Mouse (Mus musculus) cerebral cortex, adult 2 months (tissue): ENCODE measurements around the gene Usp12.

Experiments
- WGBS: fragments of 180-500 bp; shearing (Covaris S2); methylation state at CpG from one replicate; pipeline ENCODE4 v1.1.7; 2018; 5-methylcytosine and 5-hydroxymethylcytosine counted together

Usp12 gene

DNA sequence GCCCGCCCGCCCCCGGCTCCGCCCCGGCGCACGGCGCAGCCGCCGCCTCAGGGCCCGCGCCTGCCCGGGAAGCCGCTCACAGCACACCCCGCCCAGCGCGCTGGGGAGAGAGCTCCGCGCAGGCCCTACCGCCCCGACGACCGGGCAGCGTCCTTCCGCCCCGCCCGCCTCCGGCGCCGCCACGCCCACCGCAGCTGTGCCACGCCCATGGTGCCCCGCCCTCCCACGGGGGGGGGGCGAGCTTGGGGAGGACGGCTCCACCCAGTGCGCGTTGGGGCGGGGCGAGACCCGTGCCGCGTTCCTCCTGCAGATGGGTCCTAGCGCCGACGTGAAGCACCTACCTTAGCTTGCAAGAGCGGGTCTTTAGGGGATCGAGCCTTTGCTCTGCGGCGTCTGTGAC, at the start of gene Usp12:
TSS of gene Usp12 (minus strand) at position 154 of the 400 bp plus-strand sequence.
- 2% methylated on average over 49 of the region's 51 CpGs for WGBS

DNA sequence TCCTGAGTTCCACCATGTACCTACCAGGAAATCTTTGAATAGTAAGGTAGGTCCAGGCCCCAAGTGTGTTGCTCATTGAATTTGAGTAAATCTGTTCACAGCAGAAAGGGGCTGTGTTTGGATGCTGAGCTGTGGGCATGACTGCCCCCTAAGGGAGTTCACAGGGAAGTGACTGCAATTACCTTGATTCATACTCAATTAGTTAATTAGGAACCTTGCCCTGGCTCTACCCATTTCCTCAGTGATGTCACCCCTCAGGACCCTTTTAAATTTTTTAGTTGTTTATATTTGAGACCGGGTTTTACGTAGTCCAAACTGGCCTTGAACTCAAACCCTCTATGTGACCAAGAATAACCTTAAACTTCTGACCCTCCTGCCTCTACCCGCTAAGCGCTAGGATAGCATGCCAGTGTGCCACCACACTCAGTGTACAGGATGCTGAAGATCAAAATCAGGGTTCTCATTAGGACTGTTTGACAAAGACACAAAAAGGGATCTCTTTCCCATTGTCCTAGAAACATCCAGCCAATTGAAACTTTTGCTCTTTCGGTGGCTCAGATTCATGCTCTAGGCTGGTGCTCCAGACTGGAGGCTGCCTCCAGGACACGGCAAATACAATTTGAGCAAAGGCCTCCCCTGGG, 49.6 kb upstream of the Usp12 start:
- 21% methylated on average over 6 of the region's 6 CpGs for WGBS

DNA sequence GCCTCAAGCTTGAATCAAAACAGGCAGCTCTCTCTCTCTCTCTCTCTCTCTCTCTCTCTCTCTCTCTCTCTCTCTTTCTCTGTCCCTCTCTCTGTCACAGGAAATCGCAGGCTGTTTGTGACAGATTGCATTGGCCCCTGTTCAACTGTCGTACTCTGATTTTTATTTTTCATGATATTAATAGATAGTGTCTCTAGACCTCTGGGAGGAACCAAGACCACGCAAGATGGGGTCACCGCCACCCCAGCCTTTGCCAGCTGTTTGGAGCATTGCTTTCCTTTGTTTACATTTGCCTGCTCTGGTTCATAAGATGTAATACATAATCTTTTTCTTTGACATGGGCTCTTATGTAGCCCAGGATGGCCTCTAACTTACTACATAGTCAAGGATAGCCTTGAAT, 47.2 kb upstream of the Usp12 start:
- WGBS, result 70% methylated on average over 4 of the region's 4 CpGs

DNA sequence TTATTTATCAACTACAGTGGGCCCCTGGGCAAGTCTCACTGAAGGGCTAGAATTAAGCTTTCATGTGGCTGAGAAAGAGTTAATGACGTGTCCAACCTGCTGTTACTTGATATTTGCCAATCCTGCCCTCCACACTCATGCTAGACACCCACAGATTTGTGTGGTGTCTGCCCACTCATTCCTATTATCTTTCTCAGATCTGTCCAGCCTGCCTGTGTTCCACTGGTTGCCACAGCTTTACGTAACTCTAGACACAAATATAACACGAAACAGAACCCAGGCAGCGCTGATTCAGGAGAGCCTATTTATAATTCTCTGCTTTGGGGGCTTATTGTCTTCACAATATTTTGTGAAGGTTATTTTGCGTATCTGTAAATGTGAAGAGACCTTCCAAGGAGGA, 46.5 kb upstream of the Usp12 start:
- whole genome bisulfite sequencing, result 57% methylated on average over 5 of the region's 5 CpGs

DNA sequence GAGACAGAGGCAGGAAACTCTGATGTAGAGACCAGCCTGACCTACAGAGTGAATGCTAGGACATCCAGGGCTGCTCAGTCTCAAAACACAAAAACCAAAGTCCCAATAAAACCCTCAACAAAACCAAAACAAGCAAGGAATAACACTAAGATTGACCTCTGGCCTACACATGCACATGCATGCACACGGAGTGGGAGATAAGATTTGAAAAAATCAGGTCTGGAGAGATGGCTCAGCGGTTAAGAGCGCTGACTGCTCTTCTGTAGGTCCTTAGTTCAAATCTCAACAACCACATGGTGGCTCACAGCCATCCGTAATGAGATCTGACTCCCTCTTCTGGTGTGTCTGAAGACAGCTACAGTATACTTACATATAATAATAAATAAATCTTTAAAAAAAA, 45.6 kb upstream of the Usp12 start:
- WGBS, result 85% methylated on average over 4 of the region's 4 CpGs

DNA sequence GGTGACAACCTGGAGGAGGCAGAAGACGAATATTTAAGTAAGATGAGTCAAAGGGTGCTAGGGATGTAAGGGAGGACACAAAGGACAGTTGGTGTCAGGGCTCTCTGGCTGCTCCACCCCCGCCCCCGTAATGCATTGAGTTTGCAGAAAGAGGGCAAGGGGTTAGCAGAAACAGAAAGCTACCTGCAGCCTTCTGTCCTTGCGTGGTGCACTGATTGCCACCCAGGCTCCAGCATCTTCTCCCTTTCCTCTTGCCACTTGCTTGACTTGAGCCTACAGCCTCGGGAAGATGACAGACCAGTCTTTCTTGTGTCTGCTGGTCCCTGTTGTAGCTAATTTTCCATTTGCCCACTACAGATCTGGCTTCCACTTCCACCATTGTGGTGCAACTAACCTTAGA, 45.0 kb upstream of the Usp12 start:
- 71% methylated on average over 5 of the region's 5 CpGs for whole genome bisulfite sequencing

DNA sequence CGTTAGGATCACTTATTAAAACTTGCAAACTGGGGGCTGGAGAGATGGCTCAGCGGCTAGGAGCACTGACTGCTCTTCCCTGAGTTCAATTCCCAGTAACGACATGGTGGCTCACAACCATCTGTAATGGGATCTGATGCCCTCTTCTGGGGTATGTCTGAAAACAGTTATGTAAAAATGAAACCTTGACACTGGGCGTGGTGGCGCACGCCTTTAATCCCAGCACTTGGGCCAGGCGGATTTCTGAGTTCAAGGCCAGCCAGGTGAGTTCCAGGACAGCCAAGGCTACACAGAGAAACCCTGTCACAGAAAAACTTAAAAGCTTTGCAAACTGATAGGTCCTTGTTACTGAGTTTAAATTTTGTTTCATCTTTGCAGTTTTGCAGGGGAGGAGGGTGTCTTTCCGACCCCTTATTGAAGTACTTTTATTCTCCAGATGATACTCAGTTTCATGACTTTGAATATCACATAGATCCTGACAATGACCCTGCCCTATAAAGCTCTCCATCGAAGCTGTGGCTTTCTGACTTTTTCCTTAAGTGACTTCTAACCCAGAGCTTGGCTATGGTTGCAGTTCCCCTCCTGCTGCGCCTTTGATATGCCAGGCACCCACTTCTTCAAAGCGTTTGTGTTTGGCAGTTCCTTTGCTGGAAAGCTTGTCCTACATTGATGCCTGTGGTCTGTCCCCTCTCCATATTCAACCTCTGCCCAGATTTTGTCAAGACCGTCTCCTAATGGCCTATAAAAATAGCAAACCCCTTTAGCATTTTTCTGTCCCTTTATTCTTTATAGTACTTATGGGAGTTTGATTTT, 44.2 kb upstream of the Usp12 start:
- 55% methylated on average over 12 of the region's 12 CpGs for WGBS

DNA sequence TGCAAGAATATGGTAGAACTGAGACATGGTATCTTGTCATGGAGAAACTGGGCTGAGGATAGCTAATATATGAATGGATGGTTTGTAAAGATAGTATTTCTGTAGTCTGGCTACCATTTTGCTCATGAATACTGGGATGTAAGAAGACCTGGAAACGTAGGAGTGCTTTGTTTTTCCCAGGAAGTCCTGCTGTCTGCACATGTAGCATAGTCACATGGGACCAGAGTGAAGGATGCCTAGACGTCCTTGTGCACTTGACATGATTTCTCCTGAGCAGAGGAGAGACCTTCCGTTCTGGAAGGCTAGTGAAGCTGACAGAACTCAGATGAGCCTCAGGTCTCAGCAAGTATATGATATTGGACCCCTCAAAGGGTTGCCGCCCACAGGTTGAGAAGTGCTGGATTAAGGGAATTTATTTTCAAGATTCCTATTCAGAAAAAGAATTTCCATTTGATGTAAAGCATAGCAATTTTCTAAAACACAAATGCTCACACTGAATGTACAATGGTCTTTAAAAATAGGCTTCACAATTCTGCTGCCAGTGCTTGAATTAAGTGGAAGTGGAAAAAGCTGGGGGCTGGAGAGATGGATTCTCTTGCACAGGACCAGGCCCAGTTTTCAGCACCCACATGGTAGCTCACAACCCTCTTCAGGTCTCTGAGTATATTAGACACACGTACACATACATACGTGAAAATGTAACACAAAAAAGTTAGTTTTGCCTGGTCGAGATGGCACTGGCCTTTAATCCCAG, 43.3 kb upstream of the Usp12 start:
- 39% methylated on average over 7 of the region's 7 CpGs for WGBS

DNA sequence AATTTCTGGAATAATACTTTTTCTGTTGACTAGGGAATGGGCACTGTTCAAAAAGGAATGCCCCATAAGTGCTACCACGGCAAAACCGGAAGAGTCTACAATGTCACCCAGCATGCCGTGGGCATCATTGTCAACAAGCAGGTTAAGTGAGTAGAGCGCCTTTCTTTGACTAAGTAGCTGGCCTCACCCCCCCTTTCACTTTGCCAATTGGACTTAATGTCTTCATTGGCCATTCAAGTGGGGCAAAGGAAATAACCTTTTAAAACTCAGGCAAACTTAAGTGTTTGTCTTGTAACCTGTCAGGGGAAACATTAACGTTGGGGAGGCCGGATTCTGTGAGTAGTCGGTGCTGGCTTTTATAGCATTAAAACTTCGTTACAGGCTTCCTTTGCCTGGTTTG, 40.2 kb upstream of the Usp12 start:
- 76% methylated on average over 8 of the region's 8 CpGs for WGBS

DNA sequence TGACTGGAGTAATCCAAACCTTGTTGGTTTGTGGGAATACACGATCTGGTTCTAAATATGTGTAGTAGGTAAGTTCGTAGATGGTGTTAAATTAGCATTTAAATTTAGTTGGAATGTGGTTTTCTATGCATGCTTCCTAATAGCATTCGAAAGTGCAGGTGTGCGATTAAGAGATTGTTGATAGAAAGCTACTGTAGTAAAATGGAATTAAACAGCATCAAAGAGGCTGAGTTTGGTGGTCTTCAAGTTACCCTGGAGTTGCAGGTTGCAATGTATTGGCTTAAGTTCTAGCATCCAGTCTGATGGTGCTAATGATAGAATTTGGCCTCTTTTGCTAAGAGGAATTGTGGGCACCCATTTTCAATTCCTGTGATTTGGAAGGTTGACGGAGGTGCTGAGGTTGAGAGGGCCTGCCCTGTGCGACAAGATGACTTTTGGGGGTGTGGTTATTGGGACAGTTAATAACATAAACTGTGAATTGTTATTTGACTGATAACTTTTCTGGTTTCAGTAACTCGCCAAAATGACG, 38.9 kb upstream of the Usp12 start:
- 22% methylated on average over 8 of the region's 8 CpGs for WGBS

DNA sequence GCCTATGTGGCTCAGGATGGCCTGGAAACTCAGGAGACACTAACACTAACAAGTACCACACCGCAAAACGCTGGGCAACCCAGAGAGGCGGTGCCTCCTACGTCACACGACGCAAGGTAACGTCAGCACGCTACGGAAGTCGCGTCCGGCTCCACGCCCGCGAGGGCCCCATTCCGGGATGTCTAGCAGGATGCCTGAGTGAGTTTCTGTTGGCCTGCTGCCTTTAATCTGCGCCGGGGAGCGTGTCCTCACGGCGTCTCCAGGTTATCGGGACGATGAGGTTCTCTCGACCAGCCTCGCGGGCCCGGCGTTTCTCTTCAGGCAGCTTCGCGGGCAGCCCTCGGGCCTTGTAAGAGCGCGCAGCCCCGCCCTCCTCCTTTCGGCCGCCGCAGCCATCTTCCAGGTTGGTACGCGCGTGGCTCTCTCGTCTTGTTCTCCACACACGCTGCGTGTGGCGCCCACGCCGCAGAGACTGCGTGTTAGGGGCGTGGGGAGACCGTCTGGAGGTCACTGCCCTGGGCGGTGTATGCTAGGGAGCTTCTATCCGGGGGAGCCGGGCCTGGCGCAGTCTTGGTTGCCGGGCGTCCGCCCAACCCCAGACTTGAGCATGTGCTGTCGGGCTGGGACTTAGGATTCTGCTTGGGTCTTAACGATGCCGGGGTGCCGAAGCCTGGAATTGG, 38.1 kb upstream of the Usp12 start, which contains the start of gene Rpl21:
TSS of gene Rpl21 (plus strand) at position 122 of the 680 bp plus-strand sequence.
- under 1% methylated on average over 60 of the region's 60 CpGs for WGBS

DNA sequence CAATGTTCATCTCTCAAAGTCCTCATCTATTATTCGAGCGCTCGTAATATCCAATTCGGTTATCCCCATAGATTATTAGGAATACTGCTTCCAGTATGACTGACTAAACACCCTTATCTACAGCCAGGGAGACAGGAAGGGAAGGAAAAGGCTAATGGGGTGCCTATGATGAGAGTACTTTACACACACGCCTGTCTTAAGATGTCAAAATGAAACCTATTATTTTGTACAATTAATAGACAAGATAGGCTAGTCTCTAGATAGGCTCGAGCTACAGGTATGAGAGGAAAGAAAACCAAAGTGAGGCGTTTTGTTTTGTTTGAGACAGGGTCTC, 37.6 kb upstream of the Usp12 start:
- WGBS, result 44% methylated on average over 7 of the region's 7 CpGs

DNA sequence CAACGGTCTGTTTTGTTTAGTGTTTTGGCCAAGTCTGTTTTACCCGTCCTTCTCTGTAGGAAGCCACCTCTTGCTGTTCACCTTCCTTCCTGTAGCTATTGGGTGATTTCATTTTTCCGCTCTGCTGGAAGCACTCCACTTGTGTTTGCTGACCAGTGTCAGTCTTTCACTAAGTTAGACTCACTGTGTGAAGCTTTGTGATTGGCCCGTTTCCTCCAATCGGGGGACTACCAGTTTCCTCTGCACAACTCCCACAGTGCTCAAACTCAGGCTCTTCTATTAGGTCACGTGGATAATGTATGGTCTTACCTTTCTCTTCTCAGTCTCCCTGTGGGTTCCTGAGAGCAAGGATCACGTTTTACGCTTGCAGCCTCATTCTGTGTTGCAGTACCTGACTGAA, 34.7 kb upstream of the Usp12 start:
- 55% methylated on average over 8 of the region's 8 CpGs for WGBS

DNA sequence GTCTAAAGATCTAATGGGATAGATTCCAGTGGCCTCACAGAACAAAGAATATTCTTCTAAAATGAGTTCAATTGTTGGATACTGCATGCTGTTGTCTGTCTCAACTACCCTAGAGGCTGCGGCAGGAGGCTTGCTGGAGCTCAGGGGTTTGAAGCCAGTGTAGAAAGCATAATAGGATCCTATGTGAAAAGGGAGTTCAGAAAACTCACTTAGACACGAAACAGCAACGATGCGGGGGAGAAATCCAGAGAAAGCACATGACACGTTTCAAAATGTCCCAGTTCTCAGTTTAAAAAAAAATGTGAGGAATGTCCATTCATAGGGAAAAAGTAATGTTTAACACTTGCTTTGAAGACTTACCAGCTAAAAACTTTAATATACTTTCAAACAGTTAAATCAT, 28.2 kb upstream of the Usp12 start:
- 57% methylated on average over 5 of the region's 5 CpGs for WGBS

DNA sequence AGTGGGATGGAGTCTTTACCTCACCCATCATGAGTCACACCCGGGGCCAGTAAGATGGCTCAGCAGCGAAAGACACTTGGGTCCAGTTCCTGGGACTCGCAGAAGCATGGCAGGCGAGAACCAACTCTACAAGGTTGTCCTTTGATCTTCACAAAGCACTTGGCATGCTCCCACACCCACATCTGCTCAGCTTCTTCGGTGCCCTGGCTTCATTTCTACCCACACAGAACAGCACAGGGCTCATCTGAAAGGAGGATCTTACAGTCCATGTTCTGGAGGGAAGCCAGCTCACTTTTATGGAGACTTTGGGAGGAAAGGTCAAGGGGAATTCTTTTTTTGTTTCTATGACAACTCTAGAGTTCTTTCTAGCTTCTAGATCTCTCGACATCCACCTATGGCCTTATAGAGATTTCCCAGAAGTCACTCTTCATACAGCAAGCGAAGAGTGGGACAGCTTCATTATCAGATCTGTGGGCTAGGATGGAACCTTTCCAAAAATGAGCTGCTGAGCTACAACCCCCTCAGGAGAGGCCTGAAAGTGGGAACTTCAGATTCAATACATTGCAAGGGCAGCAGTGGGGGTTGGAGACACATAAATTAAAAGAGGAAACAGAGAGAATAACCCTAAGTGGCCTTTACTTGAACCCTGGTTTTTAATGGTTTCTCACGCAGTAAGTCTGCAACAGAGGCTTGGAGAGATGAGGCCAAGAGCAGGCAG, 24.3 kb upstream of the Usp12 start:
- 51% methylated on average over 8 of the region's 8 CpGs for WGBS

DNA sequence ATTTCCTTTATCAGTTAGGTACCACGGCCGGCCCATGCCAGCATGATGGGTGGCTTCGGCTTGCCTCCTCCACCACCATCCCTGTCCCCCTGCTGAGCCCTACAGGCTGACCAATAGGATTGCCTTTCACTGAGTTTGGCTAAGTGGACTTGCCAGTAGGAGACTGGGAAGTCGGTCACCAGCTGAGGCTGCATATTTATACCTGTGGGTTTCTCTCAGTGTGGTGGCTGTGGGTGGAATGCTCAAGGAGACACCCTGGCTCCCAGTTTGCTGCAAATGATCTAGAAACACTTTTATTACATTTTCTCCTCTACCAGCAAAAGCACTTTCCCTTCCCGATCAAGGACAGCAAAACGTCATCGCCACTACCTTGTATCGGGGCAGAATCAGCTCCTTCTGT, 22.8 kb upstream of the Usp12 start:
- 58% methylated on average over 8 of the region's 8 CpGs for WGBS

DNA sequence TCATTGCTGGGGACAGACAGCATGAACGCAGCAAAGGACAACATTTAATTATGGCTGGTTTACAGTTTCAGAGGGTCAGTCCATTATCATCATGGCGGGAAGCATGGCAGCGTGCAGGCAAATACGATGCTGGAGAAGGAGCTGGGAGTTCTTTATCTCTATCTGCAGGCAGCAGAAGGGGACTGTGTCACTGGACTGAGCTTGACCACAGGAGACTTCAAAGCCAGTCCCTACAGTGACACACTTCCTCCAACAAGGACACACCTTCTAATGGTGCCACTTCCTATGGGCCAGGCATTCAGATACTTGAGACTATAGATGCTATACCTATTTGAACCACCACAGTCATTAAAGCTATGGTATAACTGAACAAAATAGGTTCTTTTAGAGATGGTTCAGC, 20.6 kb upstream of the Usp12 start:
- 85% methylated on average over 4 of the region's 4 CpGs for WGBS

DNA sequence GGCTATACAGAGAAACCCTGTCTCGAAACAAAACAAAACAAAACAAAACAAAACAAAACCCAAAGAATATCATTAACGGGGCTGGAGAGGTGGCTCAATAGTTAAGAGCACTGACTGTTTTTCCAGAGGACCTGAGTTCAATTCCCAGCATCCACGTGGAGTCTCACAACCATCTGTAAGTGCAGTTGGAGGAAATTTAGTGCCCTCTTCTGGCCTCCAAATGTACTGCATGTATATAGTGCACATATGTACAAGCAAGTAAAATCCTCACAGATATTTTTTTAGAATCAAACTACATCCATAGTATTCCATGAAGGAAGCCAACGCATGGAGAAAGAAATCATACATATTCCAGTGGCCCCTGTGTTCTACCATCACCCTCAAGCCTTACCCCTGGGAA, 18.6 kb upstream of the Usp12 start:
- 90% methylated on average over 4 of the region's 4 CpGs for WGBS

DNA sequence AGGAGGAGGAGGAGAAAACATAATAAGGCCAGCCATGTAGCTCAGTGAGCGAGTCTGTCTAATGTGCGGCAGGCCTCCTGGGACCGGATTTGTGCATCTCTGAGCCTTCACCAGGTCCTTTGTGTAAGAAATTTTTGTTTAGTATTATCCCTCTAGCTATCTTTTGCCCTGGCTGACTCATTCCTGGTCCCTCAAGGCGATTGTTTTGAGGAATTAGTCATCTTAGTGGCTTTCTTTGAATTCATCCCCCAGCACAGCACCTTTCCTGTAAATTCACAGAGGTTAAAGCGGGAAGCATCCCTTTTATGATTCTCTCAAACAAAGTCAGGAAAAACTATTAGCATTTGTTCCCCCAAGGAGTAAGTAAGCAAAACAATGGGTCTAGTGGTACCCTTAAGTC, 18.1 kb upstream of the Usp12 start:
- 75% methylated on average over 5 of the region's 5 CpGs for WGBS

DNA sequence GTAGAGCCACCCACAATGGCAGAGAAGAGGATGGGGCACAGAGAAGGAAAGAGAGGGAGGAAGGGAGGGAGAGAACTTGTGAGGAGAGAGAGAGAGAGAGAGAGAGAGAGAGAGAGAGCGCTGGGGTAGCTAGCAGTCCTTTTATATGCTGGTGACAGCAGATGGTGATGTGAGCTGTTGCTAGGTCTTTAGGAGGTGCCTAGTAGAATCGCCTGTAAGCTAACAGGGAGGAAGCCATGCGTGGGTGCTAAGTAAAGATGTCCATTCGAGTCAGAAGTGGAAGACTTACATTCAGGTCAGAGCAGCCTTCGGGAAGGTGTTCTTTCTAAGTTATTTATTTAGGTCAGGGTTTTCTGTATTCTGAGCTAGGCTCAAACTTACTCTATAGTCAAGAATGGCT, 15.1 kb upstream of the Usp12 start:
- 47% methylated on average over 5 of the region's 5 CpGs for WGBS

DNA sequence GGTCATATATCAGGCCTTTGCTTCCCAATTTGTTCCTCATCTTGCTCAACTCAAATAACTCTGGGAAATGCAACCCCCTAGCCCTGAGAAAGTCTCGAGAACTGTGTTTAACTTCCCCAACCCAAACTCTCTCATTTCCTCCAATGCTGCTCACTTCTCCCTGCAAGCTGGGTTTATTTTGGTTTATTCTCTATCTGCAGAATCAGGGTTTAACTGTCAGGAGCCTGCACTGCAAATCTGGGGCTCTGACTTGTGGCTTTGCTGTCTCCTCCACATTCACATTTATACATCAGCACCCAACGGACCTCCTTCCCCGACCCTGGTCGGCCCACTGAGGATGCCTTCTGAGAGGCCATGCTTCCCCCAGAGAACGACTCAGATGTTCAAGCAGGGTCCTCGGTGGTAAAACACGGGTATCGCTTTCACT, 11.2 kb upstream of the Usp12 start:
- 82% methylated on average over 8 of the region's 8 CpGs for WGBS
